Mouse (Mus musculus) forelimb bud, embryonic 11.5 days (tissue): ENCODE measurements around the gene Angptl6.

Experiments
- DNase-seq: peaks from one replicate; pipeline ENCODE4 v3.0.0-alpha.2; 2012; ENCODE audit warnings: low read depth, low spot score

The Angptl6 gene

DNA sequence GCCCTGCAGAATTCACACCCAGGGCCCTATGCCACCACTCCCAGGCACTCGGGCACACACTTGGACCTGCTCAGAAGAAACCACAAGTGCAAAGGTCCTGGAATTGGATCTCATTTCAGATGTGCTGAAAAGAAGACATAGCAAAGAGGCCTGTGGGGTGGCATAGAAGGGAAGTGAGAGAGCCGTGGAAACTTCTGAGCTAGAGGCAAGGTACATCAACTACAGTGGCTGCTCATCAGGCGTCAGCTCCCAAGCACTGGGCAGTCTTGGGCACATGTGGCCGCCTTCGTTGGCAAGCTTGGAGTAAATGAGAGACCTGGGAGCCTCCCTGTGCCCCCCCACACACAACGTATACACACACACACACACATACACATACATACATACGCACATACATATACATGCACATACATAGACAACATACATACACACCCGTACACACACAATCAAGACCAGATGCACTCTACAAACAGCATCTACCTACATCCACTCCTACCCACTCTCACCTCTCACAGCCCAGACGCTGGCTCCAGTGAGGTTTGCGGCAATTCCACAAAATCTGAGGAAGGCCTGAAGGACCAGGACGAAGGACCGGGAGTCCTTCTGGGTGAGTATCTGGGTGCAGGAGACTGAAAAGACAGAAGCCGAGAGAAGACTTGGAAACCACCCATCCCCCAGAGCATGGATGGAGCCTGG, at the start of gene Angptl6:
TSS of gene Angptl6 (minus strand) at position 631 of the 696 bp plus-strand sequence.
- DNase-seq = no peak

- no peak for DNase-seq
These were observed 43.7 kb upstream of the Angptl6 start for GRCm38 (mm10) chr9:20923258-20923657.

DNA sequence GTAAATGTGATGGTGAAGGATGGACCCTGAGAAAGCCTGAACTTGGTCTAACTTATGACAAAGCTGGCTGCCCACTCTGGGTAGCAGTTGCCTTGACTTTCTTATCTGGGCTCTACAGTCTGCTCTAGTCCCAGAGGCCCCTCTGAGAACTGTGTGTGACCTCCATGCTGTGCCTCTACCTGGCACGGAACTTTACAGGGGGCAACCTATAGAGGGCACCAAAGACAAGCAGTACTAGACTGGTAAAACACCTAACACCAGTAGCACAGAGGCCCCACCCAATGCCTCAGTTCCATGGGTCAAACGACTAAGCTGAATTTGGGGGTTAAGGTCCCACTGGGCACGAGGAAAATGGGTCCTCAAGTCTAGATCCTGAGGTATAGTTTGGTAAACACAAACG, 36.6 kb upstream of the Angptl6 start:
- DNase-seq = no peak

DNA sequence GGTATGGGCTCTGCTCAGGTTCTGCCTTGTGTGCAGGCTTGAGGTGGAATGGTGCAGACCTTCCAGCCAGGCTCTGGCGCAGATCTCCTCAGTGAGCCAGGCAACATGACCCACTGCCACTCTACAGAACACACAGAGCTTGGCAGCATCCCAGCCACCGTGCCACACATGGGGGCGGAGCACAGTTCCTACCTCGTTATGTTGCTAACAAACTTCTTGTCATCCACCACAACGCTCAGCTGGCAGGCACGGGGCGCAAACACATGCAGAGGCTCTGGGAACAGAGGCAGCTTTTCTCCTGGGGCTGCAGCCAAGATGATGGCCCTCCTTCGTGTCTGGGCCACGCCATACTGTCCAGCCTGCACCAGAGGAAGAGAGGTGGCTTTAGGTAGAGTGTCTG, 30.4 kb upstream of the Angptl6 start:
- DNase-seq = no peak

- no peak for DNase-seq
These were observed 22.6 kb upstream of the Angptl6 start for GRCm38 (mm10) chr9:20902174-20902491.

- DNase-seq = peak; percentile 54
These were observed 22.1 kb upstream of the Angptl6 start for GRCm38 (mm10) chr9:20901466-20902173.

GRCm38 (mm10) chr9:20898511-20899073, 19.1 kb upstream of the Angptl6 start, which contains the start of gene Eif3g:
Eif3g (minus strand) TSS chr9:20898623.
- DNase-seq = peak; percentile 83

DNA sequence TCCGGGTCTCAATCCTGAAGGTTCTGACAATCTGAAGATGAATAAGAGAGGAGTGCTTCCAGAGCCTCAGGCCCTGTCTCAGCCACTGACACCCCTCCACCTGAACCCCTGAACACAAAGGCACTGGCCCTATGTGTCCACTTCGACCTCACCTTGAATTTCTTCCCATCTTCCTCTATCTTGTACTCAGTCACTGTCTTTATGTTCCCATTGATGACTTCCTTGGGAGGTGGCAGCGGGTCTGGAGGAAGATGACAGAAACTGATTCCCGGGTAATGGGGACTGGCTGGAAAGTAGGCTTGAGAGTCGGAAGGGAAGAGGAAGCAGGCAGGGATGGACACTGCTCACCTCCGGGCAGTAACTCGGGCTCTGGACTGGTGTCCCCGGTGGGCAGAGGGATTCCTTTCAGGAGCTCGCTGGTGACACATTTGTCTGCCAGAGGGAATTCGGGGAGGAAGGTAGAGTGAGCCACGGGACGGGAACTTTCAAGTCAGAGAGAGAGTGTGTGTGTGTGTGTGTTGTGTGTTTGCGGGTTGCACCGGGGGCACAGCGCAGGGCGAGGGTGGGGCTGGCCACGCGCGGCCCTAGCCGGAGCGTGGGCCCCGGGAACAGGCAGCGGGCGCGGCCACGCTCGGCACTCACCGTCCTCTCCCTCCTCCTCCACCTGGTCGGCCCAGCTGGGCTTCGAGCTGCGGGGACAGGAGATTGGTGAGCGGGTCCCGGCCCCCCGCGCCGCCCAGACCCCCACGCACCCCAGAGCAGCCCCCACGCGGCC, 18.4 kb upstream of the Angptl6 start:
- DNase-seq = no peak

- DNase-seq = no peak
These were observed 15.9 kb upstream of the Angptl6 start for GRCm38 (mm10) chr9:20895382-20895781.

GRCm38 (mm10) chr9:20894629-20895028, 15.1 kb upstream of the Angptl6 start:
- no peak for DNase-seq

- no peak for DNase-seq
These were observed 14.2 kb upstream of the Angptl6 start for GRCm38 (mm10) chr9:20893590-20894343.

- no peak for DNase-seq
These were observed 13.5 kb upstream of the Angptl6 start for GRCm38 (mm10) chr9:20893069-20893468.

DNA sequence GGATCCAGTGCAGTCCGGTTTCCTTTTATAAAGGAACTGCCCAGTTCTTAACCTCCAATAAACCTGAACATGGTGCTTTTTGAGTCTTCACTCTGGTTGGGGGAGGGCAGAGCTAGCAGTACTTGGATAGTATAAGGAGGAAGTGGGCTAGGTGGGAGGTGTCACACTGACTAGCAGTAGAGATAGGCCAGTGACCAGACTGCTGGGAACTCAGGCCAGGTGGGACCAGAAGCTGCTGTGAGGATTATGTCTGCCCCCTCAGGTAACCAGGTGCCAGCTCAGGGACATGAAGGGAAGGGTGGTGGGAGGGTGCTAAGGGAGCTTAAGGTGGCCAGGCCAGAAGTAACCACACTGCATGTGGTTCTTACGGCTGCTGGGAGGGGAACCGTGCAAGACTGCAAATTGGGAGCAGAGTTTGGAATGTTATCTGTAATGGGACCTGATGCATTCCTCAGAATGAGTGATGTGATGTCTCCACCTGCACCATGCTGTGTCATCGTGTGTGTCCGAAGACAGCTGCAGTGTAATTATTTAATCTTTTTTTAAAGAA, 12.7 kb upstream of the Angptl6 start:
- DNase-seq = no peak

- DNase-seq = no peak
These were observed 12.0 kb upstream of the Angptl6 start for GRCm38 (mm10) chr9:20891339-20892103.

- DNase-seq = no peak
These were observed 10.9 kb upstream of the Angptl6 start for GRCm38 (mm10) chr9:20890411-20890810.

DNA sequence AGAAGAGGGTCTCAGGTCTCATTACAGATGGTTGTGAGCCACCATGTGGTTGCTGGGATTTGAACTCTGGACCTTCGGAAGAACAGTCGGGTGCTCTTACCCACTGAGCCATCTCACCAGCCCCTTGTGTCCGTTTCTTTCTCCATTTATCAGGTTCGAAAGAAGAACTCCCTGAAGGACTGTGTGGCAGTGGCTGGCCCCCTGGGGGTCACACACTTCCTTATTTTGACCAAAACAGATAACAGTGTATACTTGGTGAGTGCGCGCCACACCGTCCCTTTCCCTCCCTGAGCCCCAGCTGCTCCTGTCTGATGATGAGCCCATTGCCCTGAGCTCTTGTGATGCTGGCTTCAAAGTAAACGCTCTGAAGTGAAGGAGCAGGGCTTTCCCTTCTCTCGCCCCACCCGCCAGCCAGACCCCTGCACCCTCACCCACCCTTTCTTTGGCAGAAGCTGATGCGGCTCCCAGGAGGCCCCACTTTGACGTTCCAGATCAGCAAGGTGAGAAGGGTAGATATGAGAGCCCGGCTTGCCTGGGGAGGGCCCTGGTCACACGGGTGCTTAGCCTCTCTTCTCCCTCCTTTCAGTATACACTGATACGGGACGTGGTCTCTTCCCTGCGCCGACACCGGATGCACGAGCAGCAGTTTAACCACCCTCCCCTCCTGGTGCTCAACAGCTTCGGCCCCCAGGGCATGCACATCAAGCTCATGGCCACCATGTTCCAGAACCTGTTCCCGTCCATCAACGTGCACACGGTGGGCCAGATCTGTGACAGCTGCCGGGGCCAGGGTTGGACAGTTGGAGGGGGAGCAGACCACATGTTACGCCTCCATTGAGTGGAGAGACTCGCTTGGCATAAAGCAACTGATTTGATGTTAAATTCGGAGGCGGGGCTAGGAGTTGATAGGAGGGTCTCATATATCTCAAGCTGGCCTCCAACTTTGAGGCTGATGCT, 9.9 kb upstream of the Angptl6 start:
- DNase-seq = no peak

DNA sequence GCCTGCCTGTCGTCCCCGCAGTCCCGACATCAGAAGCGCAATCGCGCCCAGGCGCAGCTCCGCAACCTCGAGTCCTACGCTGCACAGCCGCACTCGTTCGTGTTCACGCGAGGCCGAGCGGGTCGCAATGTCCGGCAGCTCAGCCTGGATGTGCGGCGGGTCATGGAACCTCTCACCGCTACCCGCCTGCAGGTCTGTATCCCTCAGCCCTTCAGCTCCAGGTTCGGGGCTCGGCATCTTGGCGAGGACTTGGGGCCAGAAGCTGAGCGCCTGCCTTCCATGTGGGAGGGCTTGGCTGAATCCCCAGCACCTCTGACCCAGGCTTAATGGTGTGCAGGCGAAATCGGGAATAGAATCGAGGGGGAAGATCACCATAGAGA, 8.8 kb upstream of the Angptl6 start:
- no peak for DNase-seq

GRCm38 (mm10) chr9:20887704-20888385, 8.3 kb upstream of the Angptl6 start, which contains the start of gene Ppan:
Ppan (plus strand) TSS chr9:20888175.
- DNase-seq = peak; percentile 97

GRCm38 (mm10) chr9:20887191-20887590, 7.7 kb upstream of the Angptl6 start:
- no peak for DNase-seq
